Mouse (Mus musculus) c-Kit-negative CD71-positive TER-119-positive erythroid progenitor cells, embryonic 14.5 days (primary cell): ENCODE data around the gene Sypl2.
"Not testable (repeated sequence)": the region's sequence is repeated elsewhere in the genome, so short reads cannot be mapped to it uniquely, and the experiment has no call there.

Experiments used
- DNase-seq: peaks from one replicate; pipeline ENCODE4 v3.0.0-alpha.2; 2013; ENCODE audit warnings: low read depth, low spot score

Sypl2 gene

GRCm38 (mm10) chr3:108226558-108227350, at the start of gene Sypl2:
Sypl2 (minus strand) TSS chr3:108226648.
- DNase-seq = no peak

GRCm38 (mm10) chr3:108259319-108259718, 32.9 kb upstream of the Sypl2 start:
- no peak for DNase-seq

DNA sequence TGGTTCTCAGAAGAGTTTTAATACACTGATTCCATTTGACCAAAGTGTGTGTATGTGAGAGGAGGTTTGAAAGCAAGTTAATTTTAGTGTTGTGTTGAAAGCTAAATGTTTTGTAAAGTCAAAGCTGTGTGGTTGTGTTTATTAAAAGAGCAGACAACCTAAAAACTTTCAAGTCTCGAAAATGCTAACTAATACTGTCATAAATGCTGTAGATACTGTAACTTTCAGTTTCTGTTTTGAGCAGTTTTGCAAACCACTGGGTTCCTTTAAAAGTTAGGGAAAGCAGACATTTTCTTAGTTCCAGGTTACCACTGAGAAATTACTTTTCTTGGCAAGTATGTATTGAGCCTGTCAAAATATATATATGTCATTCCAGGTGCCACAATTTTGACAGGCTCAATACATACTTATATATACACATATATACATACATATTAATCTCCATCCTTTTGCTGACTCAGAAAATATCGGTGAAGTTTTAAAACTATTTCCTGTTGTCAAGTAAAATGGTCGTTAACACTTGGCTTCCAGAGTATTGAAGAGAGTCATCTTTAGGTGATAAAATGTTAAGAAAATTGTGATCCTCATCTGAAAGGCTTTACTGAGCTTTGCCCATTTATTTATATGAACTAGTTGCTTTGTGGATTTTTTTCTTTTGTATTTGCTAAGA, 31.5 kb upstream of the Sypl2 start:
- DNase-seq = peak; percentile 15

DNA sequence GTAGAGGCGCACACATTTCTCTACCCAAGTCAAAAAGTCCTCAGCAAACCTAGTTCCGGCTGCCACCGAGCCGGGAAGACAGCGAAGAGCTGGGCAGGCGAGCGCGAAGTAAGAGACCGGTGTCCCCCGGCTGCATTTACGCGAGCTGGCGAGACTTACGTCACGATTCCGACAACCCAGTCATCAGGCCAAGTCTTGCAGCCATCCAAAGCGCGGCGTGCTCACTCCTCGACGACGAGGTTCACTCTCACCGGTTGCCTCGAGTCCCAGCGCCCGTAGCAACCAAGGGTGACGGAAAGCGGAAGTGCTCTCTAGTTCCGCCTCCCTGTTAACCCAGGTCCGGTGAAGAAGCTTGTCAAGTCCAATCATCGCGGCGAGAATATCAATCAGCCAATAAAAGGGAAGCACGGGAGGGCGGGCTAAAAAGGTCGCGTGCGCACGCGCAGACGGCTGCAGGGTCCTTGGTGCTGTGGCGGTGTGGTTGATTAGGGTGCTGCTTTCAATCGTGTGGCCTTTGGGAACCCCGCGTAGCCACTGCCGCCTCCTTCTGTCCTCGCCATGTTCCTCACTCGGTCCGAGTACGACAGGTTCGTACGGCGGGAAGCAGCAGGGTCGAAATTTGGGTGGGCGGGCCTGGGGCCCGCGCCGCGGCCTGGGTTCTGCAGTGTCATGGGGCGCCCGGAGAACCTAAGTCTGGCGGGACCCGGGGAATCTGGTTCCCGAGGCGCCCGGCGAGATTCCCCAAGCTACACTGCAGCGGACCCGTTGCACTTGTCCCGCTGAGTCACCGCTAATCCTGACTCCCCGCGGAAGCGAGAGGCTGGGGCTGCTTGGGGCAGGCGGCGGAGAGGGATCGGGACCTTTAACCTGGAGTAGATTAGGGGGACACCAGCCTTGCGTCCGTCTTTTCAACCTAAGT, 30.5 kb upstream of the Sypl2 start, which contains the start of gene Psma5:
Gene Psma5 (plus strand): TSS at position 208 of the 919 bp plus-strand sequence.
- peak; percentile 98 for DNase-seq

DNA sequence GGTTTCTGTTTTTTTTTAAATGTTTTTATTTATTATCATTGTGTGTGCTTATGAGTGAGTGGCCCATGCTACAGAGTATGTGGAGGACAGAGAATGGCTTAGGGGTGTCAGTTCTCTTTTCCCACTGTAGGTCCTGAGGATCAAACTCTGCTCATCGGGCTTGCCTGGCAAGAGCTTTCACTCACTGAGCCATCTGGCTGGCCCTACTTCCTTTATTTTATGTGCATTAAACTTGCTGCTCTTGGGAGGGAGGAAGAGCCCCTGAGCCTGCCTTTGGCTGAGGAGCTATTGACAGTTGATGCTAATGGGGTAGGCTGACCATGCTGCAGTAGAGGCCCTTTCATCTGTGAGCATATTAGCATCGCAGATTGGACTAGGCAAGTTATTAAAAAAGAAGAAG, 20.4 kb upstream of the Sypl2 start:
- DNase-seq = no peak

DNA sequence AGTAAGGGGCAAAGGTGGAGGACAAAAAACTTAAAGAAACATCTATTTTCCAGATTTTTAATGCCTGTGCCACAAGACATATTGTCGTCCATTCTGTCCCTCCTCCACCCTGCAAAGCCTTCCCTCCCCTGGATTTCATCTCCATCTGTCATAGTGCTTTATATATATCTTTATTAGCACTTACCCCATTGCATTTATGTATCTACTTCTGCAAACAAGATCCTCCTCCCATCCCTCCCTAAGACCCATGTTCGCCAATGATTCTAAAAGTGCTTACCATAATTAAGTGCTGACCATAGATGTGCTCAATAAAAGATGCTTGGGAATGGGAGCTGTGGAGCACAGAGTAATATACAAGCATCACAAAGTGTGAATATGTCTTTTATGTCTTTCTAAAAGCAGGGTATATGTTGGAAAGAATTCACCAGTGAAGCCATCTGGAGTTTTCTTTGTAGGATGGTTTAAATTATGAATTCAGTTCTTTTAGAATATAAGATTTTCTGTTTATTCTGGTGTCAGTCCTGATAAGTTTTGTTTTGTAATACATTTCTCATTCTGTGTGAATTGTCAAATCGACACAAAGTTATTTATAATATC, 14.9 kb upstream of the Sypl2 start:
- DNase-seq = no peak

DNA sequence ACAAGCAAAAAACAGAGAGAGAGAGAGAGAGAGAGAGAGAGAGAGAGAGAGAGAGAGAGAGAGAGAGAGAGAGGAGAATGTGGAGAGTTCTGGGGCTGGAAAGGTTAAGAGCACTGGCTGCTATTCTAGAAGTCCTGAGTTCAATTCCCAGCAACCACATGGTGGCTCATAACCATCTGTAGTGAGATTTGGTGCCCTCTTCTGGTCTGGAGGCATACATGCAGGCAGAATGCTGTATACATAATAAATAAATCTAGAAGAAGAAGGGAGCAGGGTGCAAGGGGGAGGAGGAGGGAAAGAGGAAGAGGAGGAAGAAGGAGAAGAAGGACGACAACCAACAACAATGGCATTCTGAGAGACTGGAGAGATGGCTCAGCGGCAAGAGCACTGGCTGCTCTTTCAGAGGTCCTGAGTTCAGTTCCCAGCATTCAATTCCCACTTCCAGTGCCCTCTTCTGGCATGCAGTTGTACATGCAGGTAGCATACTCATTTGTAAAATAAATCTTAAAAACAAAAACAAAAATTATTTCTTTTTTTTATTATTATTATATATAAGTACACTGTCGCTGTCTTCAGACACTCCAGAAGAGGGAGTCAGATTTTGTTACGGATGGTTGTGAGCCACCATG, 11.1 kb upstream of the Sypl2 start:
- not testable (repeated sequence) for DNase-seq

GRCm38 (mm10) chr3:108231646-108232045, 5.2 kb upstream of the Sypl2 start:
- no peak for DNase-seq

- DNase-seq = no peak
Measured at GRCm38 (mm10) chr3:108227521-108227920, 1.1 kb upstream of the Sypl2 start.

- no peak for DNase-seq
Measured at GRCm38 (mm10) chr3:108225711-108226557, 514 bp downstream of the Sypl2 start.

DNA sequence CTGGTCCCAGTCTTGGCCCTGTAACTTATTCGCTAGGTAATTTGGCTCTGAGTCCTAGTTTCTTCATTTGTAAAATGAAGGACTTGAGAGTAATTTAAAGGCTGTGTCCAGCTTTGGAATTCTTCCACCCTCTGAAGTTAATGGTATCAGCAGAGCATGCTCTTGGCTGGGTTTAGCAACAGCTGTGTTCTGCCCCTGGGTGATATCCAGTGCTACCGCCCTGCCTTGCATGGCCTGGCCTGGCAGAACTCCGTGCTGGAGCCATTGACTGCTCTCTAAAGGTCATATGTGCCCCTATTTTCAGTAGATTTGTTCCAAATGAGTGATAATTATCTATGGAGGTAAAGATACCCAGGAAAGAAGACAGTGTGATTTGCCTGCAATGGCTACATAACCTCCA, 5.8 kb downstream of the Sypl2 start:
- no peak for DNase-seq

GRCm38 (mm10) chr3:108214734-108215133, 11.7 kb downstream of the Sypl2 start:
- DNase-seq = no peak

DNA sequence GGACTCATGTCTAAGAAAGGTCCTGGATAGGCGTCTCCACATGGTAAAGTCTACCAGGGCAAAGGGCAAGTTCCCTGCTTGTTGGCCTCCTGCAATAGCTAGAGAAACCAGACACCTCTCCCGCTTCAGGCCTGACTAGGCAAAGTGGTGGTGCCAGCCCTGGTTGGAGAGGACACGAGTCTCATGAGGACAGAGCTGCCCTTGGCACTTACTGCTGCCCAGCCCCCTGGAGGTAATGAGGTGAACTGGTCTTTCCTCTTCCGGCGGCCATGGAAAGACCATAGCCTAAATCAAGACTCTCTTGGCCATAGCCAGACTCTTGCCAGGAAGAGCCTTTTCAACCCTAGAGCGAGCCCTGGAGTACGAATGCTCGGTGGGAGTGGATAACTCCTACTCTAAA, 14.0 kb downstream of the Sypl2 start:
- DNase-seq = no peak

DNA sequence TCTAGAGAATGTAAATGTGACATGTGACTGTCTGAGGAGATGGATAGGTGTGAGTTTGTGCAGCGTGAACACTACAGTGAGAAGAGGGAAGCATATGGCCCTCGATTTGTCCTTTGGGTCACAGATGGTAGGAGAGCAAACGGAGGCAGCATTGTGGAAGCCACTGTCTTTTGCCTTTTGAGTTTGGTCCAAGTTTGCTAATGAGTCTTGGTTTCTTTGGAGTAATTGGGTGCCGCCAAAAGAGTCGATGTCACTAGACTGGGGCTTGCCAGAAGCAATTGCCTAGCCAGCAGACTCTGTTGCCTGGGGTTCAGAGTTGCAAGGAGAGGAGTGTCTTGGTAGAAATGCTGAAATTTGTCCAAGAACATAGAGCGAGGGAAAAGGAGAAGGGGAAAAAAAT, 14.6 kb downstream of the Sypl2 start:
- no peak for DNase-seq

DNA sequence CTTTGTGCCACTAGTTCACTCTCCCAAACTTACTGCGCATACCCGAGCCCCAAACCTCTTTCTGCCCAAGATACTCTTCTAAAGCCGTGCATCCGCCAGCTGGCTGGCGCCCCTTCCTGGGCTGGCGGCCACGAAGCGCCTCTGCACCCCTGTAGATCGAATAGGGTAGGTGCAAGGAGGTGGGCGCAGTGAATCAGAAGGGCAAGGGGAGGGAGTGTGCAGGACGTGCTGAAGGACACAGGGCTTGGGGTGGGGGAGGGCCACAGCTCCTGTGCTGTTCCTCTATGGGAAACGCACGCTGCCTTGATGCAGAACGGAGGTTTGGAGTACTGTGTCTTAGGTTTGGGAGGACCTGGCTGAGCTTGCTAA, 15.7 kb downstream of the Sypl2 start, which contains the start of gene Atxn7l2:
Gene Atxn7l2 (minus strand): TSS at position 164 of the 369 bp plus-strand sequence.
- no peak for DNase-seq

- DNase-seq = peak; percentile 62
Measured at GRCm38 (mm10) chr3:108209946-108210770, 16.3 kb downstream of the Sypl2 start.

DNA sequence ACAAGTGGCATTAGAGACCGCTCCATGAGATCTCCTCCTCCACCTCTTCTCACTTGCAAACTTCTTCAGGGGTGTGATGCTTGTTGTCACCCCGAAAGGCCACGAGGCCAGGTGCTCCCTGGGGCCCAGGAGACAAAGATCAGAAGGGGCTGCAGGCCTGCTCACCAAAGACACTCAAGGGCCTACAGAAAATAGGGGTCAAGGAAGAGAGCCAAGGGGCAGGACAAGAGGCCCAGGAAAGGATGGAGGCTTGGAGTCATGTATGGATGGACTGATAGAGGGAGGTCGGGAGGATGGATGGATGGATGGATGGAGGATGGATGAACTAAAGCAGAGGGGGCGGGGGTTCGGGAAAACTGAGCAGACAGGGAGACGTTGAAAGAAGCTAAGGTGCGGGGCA, 16.9 kb downstream of the Sypl2 start:
- no peak for DNase-seq

- no peak for DNase-seq
Measured at GRCm38 (mm10) chr3:108209001-108209400, 17.4 kb downstream of the Sypl2 start.

DNA sequence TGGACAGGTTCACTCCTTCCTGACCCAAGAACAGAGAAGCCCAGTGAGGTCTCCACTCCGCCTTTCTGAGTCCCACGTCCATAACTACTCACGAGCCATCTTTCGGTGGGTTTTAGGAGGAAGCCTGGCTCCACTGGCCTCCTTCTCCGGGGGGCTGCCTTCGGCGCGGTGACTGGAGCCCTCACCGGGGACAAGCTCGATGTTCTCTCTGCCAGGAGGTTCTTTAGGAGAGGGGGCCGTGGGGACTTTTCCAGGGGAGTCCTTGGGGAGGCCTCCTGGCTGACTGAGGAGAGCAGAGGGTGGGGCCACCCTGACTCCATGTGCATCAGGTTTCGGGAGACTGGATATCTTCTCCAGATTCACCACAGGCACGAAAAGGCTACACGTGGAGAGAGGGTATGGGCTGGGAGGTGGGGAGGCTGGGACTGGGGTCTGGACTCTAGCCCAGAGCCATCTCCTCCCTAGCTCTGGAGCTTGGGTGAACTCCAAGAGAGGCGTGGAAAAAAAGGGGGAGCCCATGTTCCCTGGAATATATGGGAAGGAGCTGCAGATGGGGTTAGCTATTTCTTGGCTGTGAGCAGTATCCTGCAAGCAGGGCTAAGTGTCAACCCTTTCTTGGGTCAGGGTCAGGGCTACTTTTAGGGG, 19.6 kb downstream of the Sypl2 start:
- no peak for DNase-seq
